Mouse (Mus musculus): Measurements from ENCODE around the gene Nkx1-1. TPM values are rescaled to one million over a fixed set of nuclear protein-coding genes. Genes with fewer than 3 reads are reported as not detected.

Gene Nkx1-1
- polyA plus RNA-seq, 1 experiment = not detected

DNA sequence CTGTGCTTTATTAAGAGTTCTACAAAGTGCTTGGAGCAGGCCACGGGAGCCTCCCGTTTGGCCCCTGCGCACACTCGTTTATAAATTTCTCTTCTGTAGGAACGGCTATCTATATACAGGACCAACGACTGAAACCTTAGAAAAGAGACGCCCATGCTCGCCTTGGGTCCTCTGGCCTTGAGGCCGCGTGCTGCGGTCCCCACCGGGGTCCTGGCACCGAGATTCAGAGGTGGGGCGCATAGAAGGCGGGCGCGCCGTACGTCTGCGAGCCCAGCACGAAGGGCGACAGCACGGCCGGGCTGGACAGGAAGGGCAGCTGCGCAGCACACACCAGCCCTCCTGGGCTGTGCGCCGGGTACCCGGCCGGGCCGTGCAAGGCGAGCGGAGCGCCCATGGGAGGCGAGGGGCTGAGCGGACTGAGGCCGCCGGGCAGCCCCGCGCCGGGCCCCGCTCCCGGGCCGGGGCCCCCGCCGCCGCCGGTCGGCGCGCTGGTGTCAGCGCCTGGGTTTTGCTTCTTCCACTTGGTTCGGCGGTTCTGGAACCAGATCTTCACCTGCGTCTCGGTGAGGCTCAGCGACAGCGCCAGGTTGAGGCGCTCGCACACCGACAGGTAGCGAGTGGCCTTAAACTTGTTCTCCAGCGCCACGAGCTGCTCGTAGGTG, 3.1 kb downstream of the Nkx1-1 start:
- TF ChIP-seq POLR2A (IDR thresholded peaks at IDR 0.05; ENCODE audit: insufficient read depth, low read depth, low read length) = no peak
- no peak for TF ChIP-seq CTCF (IDR thresholded peaks at IDR 0.05; ENCODE audit: insufficient read depth, low read depth, low read length)
- WGBS = 1% methylated on average over 64 of the region's 64 CpGs

DNA sequence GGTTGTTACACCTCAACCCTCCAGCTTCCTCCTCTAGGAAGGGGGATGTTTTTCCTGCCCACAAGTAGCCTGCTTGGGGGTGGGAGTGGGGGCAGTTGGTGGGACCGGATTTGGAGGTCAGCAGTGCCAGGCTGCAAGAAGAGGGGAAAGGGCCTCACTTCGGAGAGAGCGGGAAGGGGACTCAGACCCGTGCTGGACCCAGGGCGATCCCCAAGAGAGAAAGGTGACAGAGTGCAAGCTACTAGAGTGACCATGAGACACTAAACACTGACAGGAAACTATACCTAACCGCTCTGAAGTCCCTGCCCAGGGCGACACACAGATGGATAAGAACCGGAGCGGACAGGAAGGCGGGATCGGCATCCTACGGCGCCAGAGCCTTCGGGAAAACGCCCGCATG, 3.7 kb downstream of the Nkx1-1 start:
- no peak overlapping the region for H3K4me3 ChIP-seq (ENCODE audit: insufficient read depth, low read depth, low read length)
- no peak overlapping the region for H3K27ac ChIP-seq (ENCODE audit: insufficient read depth, low read depth, low read length)
- H3K4me1 ChIP-seq (ENCODE audit: control insufficient read depth, insufficient read depth, low read length) = peaks cover 24% of the 10 kb centered on the region
- no peak for TF ChIP-seq CTCF (IDR thresholded peaks at IDR 0.05; ENCODE audit: insufficient read depth, low read depth, low read length)
- TF ChIP-seq POLR2A (IDR thresholded peaks at IDR 0.05; ENCODE audit: insufficient read depth, low read depth, low read length) = no peak
- 5% methylated on average over 16 of the region's 16 CpGs for WGBS

More for the DNA sequence above, 3.1 kb downstream of the Nkx1-1 start:
- Histone ChIP-seq H3K4me1 (ENCODE audit: control insufficient read depth, insufficient read depth, low read length) (peaks cover 24% of the 10 kb centered on the region), H3K27ac (ENCODE audit: insufficient read depth, low read depth, low read length) (no peak overlapping the region), H3K4me3 (ENCODE audit: insufficient read depth, low read depth, low read length) (no peak overlapping the region)

DNA sequence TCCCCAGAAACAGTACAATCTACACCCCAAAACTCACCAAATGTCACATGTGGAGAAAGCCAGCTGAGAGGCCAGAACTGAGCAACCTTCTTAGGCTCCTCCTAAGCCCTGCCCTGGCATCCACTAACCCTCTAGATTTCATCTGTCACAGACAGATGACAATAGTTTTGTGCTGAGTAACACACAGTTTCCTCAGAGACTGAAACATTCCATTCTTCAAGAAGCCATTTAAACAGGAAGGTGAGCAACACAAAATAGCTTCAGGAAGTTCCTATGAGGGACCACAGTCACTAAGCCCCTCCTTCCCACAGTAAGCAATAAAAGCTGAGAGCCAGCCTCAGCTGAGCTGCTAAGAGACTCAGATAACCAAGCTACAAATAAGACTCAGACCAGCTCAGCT, 6.3 kb downstream of the Nkx1-1 start:
- no peak for TF ChIP-seq POLR2A (IDR thresholded peaks at IDR 0.05; ENCODE audit: insufficient read depth, low read depth, low read length)
- TF ChIP-seq CTCF (IDR thresholded peaks at IDR 0.05; ENCODE audit: insufficient read depth, low read depth, low read length) = no peak

DNA sequence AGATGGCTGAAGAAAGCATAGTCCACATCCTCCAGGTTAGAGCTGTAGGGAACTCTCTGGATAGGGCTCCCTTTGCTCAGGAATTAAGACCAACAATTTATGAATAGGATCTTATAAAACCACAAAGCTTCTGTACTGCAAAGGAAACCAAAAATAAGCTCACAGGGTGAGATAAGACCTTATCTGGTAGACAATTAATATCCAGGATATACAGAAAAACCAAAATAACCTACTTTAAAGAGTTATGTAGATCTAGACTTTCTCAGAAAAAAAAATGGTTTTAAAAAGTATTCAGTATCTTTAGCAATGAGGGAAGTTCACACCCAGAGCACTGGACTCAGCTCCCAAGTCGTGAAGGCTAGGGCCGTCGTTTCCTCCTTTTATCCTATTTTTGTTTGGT, 13.5 kb downstream of the Nkx1-1 start:
- Histone ChIP-seq H3K4me3 (ENCODE audit: insufficient read depth, low read depth, low read length) (no peak overlapping the region), H3K27ac (ENCODE audit: insufficient read depth, low read depth, low read length) (no peak overlapping the region), H3K4me1 (ENCODE audit: control insufficient read depth, insufficient read depth, low read length) (no peaks in the 10 kb centered on the region)
- 72% methylated on average over 3 of the region's 3 CpGs for WGBS
- no peak for TF ChIP-seq CTCF (IDR thresholded peaks at IDR 0.05; ENCODE audit: insufficient read depth, low read depth, low read length)
- TF ChIP-seq POLR2A (IDR thresholded peaks at IDR 0.05; ENCODE audit: insufficient read depth, low read depth, low read length) = no peak

More for the DNA sequence above, 6.3 kb downstream of the Nkx1-1 start:
- H3K4me3 ChIP-seq (ENCODE audit: insufficient read depth, low read depth, low read length) = no peak overlapping the region
- no peak overlapping the region for H3K27ac ChIP-seq (ENCODE audit: insufficient read depth, low read depth, low read length)
- peaks cover 5% of the 10 kb centered on the region; the same call in 1 of the 2 replicates for H3K4me1 ChIP-seq (ENCODE audit: control insufficient read depth, insufficient read depth, low read length)

DNA sequence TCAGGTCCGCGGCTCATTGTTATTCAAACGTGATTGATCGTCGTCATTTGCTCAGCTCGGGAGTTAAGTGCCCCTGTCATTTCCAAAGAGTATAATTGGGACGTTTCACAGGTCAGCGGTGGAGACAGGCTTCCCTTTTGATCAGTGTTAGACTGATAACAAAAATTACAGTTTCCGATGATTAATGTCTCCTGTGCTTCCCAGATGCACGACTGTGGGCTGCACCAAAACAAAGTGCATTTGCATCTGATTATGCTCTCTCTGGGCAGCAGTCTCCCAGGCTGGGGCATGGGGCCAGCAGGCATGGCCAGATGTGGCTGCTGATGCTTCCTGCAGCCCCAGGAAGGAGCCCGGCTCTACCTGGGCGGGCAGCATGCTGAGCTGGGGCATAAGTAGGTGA, 33.0 kb downstream of the Nkx1-1 start:
- Histone ChIP-seq H3K4me1 (ENCODE audit: control insufficient read depth, insufficient read depth, low read length) (no peaks in the 10 kb centered on the region), H3K4me3 (ENCODE audit: insufficient read depth, low read depth, low read length) (no peak overlapping the region), H3K27ac (ENCODE audit: insufficient read depth, low read depth, low read length) (no peak overlapping the region)
- TF ChIP-seq POLR2A (IDR thresholded peaks at IDR 0.05; ENCODE audit: insufficient read depth, low read depth, low read length) = no peak
- TF ChIP-seq CTCF (IDR thresholded peaks at IDR 0.05; ENCODE audit: insufficient read depth, low read depth, low read length) = no peak
- WGBS = 54% methylated on average over 12 of the region's 12 CpGs

DNA sequence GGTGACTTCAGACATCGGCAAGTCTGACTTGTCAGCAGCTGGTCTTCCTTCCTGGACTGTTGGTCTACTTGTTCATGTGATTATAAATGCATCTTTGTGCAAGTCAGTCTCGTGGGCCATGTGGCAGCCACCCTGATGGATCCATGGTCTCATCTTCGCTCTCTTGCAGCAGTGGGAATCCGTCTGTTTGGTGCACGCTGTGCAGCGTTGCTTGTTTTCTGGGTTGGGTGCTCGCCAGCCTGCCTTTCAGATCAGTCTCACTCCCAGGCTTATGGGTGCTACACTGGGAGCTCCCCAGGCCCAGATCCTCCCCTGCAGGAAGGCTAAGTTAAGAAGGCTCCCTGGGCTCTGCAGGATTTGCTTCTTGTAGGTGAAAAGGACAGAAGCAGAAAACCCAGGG, 36.9 kb downstream of the Nkx1-1 start:
- Histone ChIP-seq H3K4me3 (ENCODE audit: insufficient read depth, low read depth, low read length) (no peak overlapping the region), H3K27ac (ENCODE audit: insufficient read depth, low read depth, low read length) (no peak overlapping the region), H3K4me1 (ENCODE audit: control insufficient read depth, insufficient read depth, low read length) (no peaks in the 10 kb centered on the region)
- 71% methylated on average over 7 of the region's 7 CpGs for WGBS
- no peak for TF ChIP-seq POLR2A (IDR thresholded peaks at IDR 0.05; ENCODE audit: insufficient read depth, low read depth, low read length)
- TF ChIP-seq CTCF (IDR thresholded peaks at IDR 0.05; ENCODE audit: insufficient read depth, low read depth, low read length) = no peak

DNA sequence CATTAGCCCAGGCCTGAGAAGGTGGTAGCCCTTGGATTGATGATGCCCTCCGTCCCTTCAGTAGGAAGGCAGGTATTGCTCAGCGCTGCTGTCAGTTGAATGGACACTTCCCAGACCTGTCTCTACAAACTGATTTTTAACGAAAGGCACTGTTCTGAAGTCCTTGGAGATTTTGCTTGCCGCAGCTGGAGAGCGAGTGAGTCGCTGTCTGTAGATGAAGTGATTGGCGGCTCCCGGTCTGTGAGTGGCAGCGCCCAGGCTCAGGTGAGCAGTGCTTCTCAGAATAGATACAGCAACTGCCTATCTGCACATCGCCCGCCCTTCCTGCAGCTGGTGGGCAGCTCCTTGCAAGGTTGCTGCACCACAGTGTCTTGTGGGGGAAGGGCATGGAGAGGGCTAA, 38.1 kb downstream of the Nkx1-1 start:
- Histone ChIP-seq H3K4me3 (ENCODE audit: insufficient read depth, low read depth, low read length) (no peak overlapping the region), H3K27ac (ENCODE audit: insufficient read depth, low read depth, low read length) (no peak overlapping the region), H3K4me1 (ENCODE audit: control insufficient read depth, insufficient read depth, low read length) (no peaks in the 10 kb centered on the region)
- TF ChIP-seq CTCF (IDR thresholded peaks at IDR 0.05; ENCODE audit: insufficient read depth, low read depth, low read length) (no peak), POLR2A (IDR thresholded peaks at IDR 0.05; ENCODE audit: insufficient read depth, low read depth, low read length) (no peak)
- 90% methylated on average over 11 of the region's 11 CpGs for WGBS

DNA sequence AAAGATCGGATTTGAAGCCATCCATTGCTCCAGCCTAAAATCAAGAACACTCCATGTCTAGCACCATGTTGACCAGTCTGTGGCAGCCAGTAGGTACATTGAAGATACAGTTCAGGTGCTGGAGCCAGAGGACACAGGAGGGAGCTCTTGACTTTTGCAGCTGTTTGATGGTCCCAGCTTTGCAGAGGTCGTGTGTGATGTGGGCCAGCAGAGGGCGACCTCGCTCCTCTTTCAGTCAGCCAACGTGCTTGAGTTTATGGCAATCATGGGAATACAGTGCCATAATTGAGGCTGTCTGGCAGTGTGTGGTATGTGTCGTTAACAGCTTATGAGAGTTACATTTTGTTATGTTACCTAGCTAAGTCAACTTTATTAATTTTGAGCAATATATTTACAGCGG, 40.0 kb downstream of the Nkx1-1 start:
- 20% methylated on average over 7 of the region's 7 CpGs for WGBS
- H3K27ac ChIP-seq (ENCODE audit: insufficient read depth, low read depth, low read length) = no peak overlapping the region

DNA sequence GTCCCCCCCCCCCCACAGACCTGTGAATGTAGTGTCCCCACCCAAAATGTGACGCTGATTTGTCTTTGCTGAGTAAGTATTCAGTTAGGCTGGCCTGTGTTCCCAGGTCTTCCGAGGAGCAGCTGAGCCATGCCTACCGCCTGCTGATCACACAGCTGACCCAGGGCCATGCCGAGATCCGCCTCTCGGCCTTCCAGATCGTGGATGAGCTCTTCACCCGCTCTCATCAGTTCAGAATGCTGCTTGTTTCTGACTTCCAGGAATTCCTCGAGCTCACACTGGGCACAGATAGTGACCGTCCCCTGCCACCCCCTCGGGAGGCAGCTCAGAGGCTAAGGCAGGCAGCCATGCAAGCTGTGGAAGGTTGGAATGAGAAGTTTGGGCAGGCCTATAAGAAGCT, 46.2 kb downstream of the Nkx1-1 start:
- Histone ChIP-seq H3K27ac (ENCODE audit: insufficient read depth, low read depth, low read length) (no peak overlapping the region), H3K4me1 (ENCODE audit: control insufficient read depth, insufficient read depth, low read length) (no peaks in the 10 kb centered on the region), H3K4me3 (ENCODE audit: insufficient read depth, low read depth, low read length) (no peak overlapping the region)
- TF ChIP-seq CTCF (IDR thresholded peaks at IDR 0.05; ENCODE audit: insufficient read depth, low read depth, low read length) = no peak
- no peak for TF ChIP-seq POLR2A (IDR thresholded peaks at IDR 0.05; ENCODE audit: insufficient read depth, low read depth, low read length)
- WGBS = 89% methylated on average over 11 of the region's 11 CpGs

More for the DNA sequence above, 40.0 kb downstream of the Nkx1-1 start:
- Histone ChIP-seq H3K4me3 (ENCODE audit: insufficient read depth, low read depth, low read length) (no peak overlapping the region), H3K4me1 (ENCODE audit: control insufficient read depth, insufficient read depth, low read length) (no peaks in the 10 kb centered on the region)
- no peak for TF ChIP-seq POLR2A (IDR thresholded peaks at IDR 0.05; ENCODE audit: insufficient read depth, low read depth, low read length)
- peak; percentile 84 for TF ChIP-seq CTCF (IDR thresholded peaks at IDR 0.05; ENCODE audit: insufficient read depth, low read depth, low read length)

Other genes starting within 250 kb of the Nkx1-1 start
- gene Spon2, start 215.5 kb downstream of the Nkx1-1 start, polyA plus RNA-seq (2012; ENCODE audit: insufficient read depth, insufficient read length, low replicate concordance, missing spikeins) = not detected in 2 replicates
- not detected in 2 replicates for gene Ctbp1, start 159.0 kb downstream of the Nkx1-1 start, polyA plus RNA-seq (2012; ENCODE audit: insufficient read depth, insufficient read length, low replicate concordance, missing spikeins)
- gene Maea, start 98.5 kb downstream of the Nkx1-1 start, polyA plus RNA-seq (2012; ENCODE audit: insufficient read depth, insufficient read length, low replicate concordance, missing spikeins) = not detected in 2 replicates
- not detected in 2 replicates for gene Uvssa, start 55.4 kb downstream of the Nkx1-1 start, polyA plus RNA-seq (2012; ENCODE audit: insufficient read depth, insufficient read length, low replicate concordance, missing spikeins)
- gene Fam53a, start 195.7 kb upstream of the Nkx1-1 start, polyA plus RNA-seq (2012; ENCODE audit: insufficient read depth, insufficient read length, low replicate concordance, missing spikeins) = not detected in 2 replicates
- gene Gm9903, start 195.9 kb upstream of the Nkx1-1 start, polyA plus RNA-seq (2012; ENCODE audit: insufficient read depth, insufficient read length, low replicate concordance, missing spikeins) = not detected in 2 replicates
- gene Slbp, start 218.6 kb upstream of the Nkx1-1 start, polyA plus RNA-seq (2012; ENCODE audit: insufficient read depth, insufficient read length, low replicate concordance, missing spikeins) = not detected in 2 replicates
- gene Tacc3, start 224.2 kb upstream of the Nkx1-1 start, polyA plus RNA-seq (2012; ENCODE audit: insufficient read depth, insufficient read length, low replicate concordance, missing spikeins) = not detected in 2 replicates
- not detected in 2 replicates for gene Tmem129, start 224.4 kb upstream of the Nkx1-1 start, polyA plus RNA-seq (2012; ENCODE audit: insufficient read depth, insufficient read length, low replicate concordance, missing spikeins)

Measured in olfactory bulb, adult 2 months (tissue).